Mouse (Mus musculus) midbrain, embryonic 15.5 days (tissue): ENCODE data around the gene Gpr108. TPM values are rescaled to one million over a fixed set of nuclear protein-coding genes. Genes with fewer than 3 reads are reported as not detected.

ENCODE experiments used
- ATAC-seq: fragments of 200-750 bp; cut with Nextera tagmentation; replicated peaks from 2 replicates; pipeline ENCODE4 v1.8.0; 2017; ENCODE audit warnings: moderate TSS enrichment
- H3K27ac ChIP-seq: fragments of 300-500 bp; sonication (generic); 2 replicates; pipeline ENCODE4 v1.5.1; 2015; ENCODE audit warnings: mild to moderate bottlenecking, inconsistent platforms
- H3K27me3 ChIP-seq: fragments of 300-500 bp; sonication (generic); replicated peaks from 2 replicates; pipeline ENCODE4 v1.6.1; 2015; ENCODE audit warnings: inconsistent platforms
- H3K36me3 ChIP-seq: fragments of 300-500 bp; sonication (generic); replicated peaks from 2 replicates; pipeline ENCODE4 v1.6.1; 2015; ENCODE audit warnings: inconsistent platforms
- H3K4me1 ChIP-seq: fragments of 300-500 bp; sonication (generic); 2 replicates; pipeline ENCODE4 v1.6.1; 2015; ENCODE audit warnings: inconsistent platforms
- H3K4me2 ChIP-seq: fragments of 300-500 bp; sonication (generic); 2 replicates; pipeline ENCODE4 v1.6.1; 2015; ENCODE audit warnings: inconsistent platforms, mild to moderate bottlenecking, moderate library complexity
- H3K4me3 ChIP-seq: fragments of 300-500 bp; sonication (generic); 2 replicates; pipeline ENCODE4 v1.5.1; 2015; ENCODE audit warnings: mild to moderate bottlenecking, inconsistent platforms
- H3K9ac ChIP-seq: fragments of 300-500 bp; sonication (generic); 2 replicates; pipeline ENCODE4 v1.6.1; 2015; ENCODE audit warnings: mild to moderate bottlenecking, inconsistent platforms
- H3K9me3 ChIP-seq: fragments of 300-500 bp; sonication (generic); 2 replicates; pipeline ENCODE4 v1.6.1; 2016; ENCODE audit warnings: inconsistent platforms
- WGBS: fragments of 180-500 bp; shearing (Covaris S2); methylation state at CpG from one replicate; pipeline ENCODE4 v1.1.7; 2015; ENCODE audit warnings: mixed read lengths; 5-methylcytosine and 5-hydroxymethylcytosine counted together
- polyA plus RNA-seq: library from polyadenylated mRNA; unstranded; fragments of >200 nt; fragmentation: Nextera tagmentation; extraction: Ambion mirVana; gene quantifications from 2 replicates; pipeline ENCODE4 v1.2.1, GENCODE M21; 2015

The Gpr108 gene
- polyA plus RNA-seq, 1 experiment from 2014 or later = 22.7 TPM

DNA sequence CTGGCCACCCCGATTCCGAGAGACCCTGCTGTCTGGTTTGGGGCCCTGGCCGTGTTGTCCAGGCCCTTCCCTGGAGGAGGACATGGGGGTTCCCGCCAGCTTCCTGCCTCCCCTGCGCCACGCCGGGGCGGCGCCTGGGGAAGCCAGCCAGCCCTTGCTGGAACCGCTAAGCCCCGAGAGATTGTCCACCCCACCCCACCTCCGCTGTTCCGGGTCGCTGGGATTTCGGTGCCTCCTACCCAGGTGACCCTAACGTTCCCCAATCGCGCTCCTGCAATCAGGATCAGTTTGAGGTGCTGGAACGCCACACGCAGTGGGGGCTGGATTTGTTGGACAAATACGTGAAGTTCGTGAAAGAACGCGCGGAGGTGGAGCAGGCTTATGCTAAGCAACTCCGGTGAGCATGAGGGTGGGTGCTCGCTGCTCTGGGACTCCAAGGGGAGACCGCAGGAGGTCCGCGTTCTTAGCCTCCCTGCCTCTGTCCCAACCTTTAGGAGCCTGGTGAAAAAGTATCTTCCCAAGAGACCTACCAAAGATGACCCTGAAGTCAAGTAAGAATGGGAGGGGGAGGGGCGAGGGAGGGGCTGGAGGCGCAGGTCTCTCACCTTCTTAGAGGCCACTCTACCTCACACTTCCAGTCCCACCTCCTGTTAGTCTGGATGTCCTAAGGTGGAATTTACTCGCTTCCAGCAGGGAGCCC is 2.4 kb upstream of the Gpr108 start:
- no peak overlapping the region for H3K27ac ChIP-seq

DNA sequence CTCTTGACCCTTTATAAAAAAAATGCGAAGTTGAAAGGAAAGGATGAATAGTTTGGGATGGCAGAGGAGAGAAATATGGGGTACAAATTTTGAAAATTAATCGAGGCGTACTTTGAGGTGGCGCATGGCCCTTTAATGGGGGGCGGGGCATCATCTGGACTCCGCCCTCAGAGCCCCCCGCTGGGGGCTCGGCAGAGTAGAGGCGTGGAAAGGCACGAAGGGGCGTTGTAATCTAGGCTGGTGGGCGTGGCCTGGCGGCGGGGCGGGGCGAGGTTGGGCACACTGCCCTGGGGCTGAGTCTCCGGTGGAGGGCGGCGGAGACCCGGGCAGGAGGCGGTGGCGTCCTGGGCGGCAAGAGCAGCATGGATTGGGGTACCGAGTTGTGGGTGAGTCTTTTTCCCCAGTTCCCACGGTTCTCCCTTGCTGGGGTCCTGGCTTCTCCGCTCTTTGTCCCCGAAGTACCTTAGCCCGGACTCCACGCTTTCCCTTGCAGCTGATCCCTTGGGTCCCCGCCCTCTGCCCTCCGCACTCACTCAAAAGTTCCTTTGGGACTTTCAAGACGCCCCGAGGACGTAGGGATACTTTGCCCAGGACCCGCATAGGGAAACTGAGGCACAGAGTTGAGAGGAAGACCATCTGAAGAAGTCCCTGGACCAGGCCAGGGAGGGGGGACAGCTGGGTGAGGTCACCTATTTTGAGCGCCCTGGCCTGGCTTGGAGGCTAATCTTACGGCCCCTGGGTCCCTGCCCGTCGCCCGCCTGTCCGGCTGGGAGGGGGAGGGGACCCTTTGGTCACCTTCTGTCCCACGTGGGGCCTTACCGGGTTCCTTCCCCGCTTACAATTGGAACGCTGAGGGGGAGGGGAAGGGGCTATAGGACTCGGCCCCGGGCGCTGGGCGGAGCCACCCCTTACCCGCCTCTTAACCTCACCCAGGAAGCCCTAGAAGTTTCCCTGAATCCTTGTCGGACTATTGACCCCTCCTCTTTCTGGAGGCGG is 1.2 kb upstream of the Gpr108 start, which contains the start of gene Trip10:
Gene Trip10 (plus strand): TSS at position 270 of the 996 bp plus-strand sequence.
- under 1% methylated on average over 46 of the region's 52 CpGs for WGBS
- Histone ChIP-seq H3K9me3 (no peaks in the 10 kb centered on the region), H3K27me3 (0 out of 2 replicates have a peak, but pooled peaks cover 4% of the 10 kb centered on the region), H3K9ac (peak within 1 kb of the TSS; percentile 42), H3K4me2 (peak within 1 kb of the TSS; percentile 94), H3K4me1 (peaks cover 33% of the 10 kb centered on the region), H3K4me3 (peak within 1 kb of the TSS; percentile 55), H3K27ac (peak within 1 kb of the TSS; percentile 84), H3K36me3 (no peaks in the 10 kb centered on the region)
- no peak for ATAC-seq

More for the DNA sequence above, 2.4 kb upstream of the Gpr108 start:
- Histone ChIP-seq H3K9ac (peak overlapping the region; percentile 42), H3K27me3 (0 out of 2 replicates have a peak, but pooled peaks cover 4% of the 10 kb centered on the region), H3K4me1 (peaks cover 33% of the 10 kb centered on the region), H3K9me3 (no peaks in the 10 kb centered on the region), H3K4me2 (peak overlapping the region; percentile 94), H3K4me3 (peak overlapping the region; percentile 55), H3K36me3 (no peaks in the 10 kb centered on the region)
- no peak for ATAC-seq
- 3% methylated on average over 33 of the region's 33 CpGs for WGBS

DNA sequence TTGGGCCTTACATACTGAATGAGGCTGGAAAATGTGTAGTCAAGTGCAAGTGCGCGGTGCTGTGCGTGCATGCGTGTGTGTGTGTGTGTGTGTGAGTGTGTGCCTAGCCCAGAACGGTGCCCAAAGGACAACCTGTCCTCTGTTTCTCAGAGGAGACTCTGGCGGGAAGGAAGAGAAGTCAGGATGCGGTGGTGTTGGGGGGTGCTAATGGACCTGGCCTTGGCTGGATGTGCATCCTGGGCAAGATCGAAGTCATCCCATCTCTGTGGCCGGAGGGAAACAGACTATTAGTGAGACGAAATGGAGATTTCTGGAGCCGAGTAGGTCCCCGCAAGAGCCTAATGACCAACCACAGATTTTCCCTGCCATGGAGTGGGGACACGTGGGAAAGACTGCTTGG is 525 bp upstream of the Gpr108 start:
- ATAC-seq = no peak
- 5% methylated on average over 13 of the region's 13 CpGs for WGBS
- Histone ChIP-seq H3K36me3 (0 out of 2 replicates have a peak, but pooled peaks cover 3% of the 10 kb centered on the region), H3K4me2 (peak overlapping the region; percentile 94), H3K4me3 (peak overlapping the region; percentile 55), H3K9ac (peak overlapping the region; percentile 42), H3K9me3 (no peaks in the 10 kb centered on the region), H3K4me1 (peaks cover 33% of the 10 kb centered on the region), H3K27ac (peak overlapping the region; percentile 84), H3K27me3 (0 out of 2 replicates have a peak, but pooled peaks cover 4% of the 10 kb centered on the region)

DNA sequence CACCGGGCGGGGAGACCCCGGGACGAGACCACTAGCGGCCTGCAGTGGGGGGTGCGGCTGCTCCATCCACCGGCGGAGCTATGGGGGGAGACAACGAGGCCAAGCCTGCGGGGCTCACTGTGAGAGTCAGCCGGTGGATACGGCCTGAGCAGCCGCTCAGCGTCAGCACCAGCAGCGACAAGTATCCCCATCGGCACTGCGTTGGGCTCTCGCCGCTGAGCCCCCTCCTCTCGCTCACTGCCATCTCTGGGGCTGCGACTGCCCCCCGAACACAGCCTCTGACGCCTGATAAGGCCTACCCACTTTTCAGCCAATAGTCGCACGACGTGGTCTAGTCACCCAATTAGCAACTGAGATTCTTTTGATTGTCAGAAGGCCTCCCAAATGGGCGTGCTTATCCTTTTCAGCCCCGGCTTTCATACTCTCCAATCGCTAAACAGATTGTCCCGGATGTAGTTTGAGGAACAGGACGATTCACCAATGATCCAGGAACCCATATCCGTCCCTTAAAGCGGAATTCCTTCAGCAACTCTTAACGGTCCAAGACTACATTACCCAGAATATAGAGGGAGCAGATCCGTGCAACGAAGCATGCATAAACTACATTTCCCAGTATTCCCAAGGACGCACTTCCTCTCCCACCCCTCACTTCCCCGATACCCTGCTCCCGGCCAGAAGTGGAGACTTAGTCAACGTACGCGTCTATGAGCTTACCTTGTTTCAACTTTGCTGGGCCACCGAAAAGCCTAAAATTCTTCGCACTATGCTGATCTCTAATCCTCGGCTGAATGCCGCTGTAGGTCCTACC is 649 bp downstream of the Gpr108 start:
- peak; percentile 96 for ATAC-seq
- H3K4me1 ChIP-seq = peaks cover 33% of the 10 kb centered on the region
- 0 out of 2 replicates have a peak, but pooled peaks cover 4% of the 10 kb centered on the region for H3K27me3 ChIP-seq
- H3K36me3 ChIP-seq = 0 out of 2 replicates have a peak, but pooled peaks cover 5% of the 10 kb centered on the region
- peak overlapping the region; percentile 63 for H3K4me3 ChIP-seq
- H3K27ac ChIP-seq = peak overlapping the region; percentile 97
- H3K9ac ChIP-seq = peak overlapping the region; percentile 63
- peak overlapping the region; percentile 94 for H3K4me2 ChIP-seq
- under 1% methylated on average over 44 of the region's 46 CpGs for WGBS
- no peaks in the 10 kb centered on the region for H3K9me3 ChIP-seq

DNA sequence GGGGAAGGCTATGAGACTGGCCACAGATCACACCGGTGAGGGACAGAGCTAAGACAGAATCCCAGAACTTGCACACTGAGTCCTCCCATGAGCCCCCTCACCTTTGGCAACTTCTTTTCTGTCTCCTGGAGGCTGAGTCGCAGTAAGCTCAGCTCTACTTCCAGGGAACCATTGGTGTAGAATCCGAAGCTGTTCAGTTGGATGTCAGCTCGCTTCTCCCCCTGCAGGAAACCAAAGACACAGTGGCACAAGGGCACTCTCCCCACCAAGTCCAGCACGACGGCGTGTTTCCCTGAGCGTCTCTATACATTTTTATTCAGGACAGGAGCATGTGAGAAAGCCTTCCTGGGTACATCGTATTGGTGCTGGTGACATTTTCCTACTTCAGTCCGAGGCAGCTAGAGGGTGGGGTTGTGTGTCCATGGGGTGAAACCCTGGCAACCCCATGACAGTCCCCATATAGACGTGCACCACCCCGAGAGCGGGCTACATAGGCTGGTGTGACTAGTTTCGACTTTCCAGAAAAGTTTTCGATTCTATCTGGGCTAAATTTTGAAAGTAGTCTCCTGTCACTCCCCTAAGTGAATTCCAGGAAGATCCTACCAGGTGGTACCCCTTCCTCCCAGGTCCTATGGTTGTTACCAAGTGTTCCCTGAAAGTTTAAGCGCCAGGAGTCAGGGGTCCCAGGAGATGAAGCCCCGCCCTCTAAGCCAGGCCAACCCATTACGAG is 1.4 kb downstream of the Gpr108 start:
- 3% methylated on average over 18 of the region's 18 CpGs for WGBS
- H3K9ac ChIP-seq = peak overlapping the region; percentile 63
- H3K27ac ChIP-seq = peak overlapping the region; percentile 97
- H3K9me3 ChIP-seq = no peaks in the 10 kb centered on the region
- peak overlapping the region; percentile 71 for H3K4me2 ChIP-seq
- peaks cover 33% of the 10 kb centered on the region for H3K4me1 ChIP-seq
- peak; percentile 3 for ATAC-seq
- H3K27me3 ChIP-seq = 0 out of 2 replicates have a peak, but pooled peaks cover 4% of the 10 kb centered on the region
- peak overlapping the region; percentile 63 for H3K4me3 ChIP-seq
- H3K36me3 ChIP-seq = 0 out of 2 replicates have a peak, but pooled peaks cover 6% of the 10 kb centered on the region

DNA sequence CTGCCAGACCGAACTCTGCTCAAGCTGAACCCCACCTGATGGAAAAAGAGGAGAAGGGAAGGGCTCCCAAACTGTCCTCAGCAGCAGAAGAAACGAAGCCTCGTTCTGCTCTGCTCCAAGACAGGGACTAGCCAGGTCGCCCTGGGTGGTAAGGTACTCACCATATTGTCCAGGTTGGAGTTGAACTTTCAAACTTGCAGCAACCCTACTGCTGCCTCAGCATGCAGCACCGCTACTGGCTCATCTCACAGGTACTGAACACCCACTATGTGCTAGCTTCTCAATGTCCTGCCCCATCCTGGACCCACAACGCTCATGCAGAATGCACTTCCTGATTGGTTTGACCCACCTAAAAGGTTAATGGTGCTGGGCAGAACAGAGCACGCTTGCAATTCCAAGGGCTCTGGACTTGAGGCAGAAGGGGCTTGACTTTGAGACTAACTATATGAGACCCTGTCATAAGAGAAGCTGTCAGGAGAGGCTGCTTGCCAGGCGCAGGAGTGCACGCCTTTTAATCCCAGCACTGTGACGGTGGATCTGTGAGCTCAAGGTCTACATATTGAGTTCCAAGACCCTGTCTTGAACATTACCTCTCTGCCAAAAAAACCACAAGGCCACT is 2.8 kb downstream of the Gpr108 start:
- Histone ChIP-seq H3K9ac (no peak overlapping the region), H3K4me1 (peaks cover 28% of the 10 kb centered on the region), H3K4me2 (no peak overlapping the region), H3K36me3 (0 out of 2 replicates have a peak, but pooled peaks cover 9% of the 10 kb centered on the region), H3K4me3 (no peak overlapping the region), H3K27ac (no peak overlapping the region), H3K9me3 (no peaks in the 10 kb centered on the region), H3K27me3 (0 out of 2 replicates have a peak, but pooled peaks cover 4% of the 10 kb centered on the region)
- no peak for ATAC-seq
- 90% methylated on average over 10 of the region's 10 CpGs for WGBS

DNA sequence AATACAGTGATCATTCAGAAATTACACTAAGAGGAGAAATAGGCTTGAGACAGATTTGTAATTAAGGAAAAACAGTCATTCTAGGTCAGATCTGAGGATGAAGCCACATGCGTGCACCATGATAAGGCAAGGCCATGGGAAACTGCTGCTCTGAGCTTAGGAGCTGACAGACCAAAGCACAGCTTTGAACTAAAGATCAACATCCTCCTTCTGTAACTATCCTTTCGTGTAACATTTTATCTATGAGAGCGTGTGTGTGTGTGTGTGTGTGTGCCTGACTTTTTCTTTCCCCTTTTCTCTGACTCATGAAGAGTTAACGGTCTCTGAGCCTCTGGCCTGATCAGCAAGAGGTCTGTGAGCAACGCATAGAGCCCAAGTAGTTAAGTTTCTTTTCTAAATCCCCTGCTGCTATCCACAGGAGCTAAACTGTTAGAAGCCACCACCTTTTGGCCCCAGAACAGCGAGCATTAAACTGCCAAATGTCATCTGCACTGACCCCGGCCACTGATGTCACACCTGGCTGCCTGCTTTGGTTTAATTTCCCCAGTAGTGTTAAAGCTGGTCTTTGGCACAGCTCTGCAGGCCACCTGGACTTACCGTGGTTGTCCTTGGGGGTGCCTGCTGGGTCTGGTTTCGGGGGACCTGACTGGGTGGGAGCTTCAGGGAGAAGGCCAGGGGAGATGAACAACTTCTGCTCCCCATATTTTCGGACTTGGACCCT is 4.4 kb downstream of the Gpr108 start:
- Histone ChIP-seq H3K4me1 (peaks cover 12% of the 10 kb centered on the region), H3K9me3 (no peaks in the 10 kb centered on the region), H3K4me2 (no peak overlapping the region), H3K27ac (no peak overlapping the region), H3K27me3 (no peaks in the 10 kb centered on the region), H3K4me3 (no peak overlapping the region), H3K36me3 (0 out of 2 replicates have a peak, but pooled peaks cover 9% of the 10 kb centered on the region), H3K9ac (no peak overlapping the region)
- ATAC-seq = no peak
- WGBS = 76% methylated on average over 10 of the region's 10 CpGs

DNA sequence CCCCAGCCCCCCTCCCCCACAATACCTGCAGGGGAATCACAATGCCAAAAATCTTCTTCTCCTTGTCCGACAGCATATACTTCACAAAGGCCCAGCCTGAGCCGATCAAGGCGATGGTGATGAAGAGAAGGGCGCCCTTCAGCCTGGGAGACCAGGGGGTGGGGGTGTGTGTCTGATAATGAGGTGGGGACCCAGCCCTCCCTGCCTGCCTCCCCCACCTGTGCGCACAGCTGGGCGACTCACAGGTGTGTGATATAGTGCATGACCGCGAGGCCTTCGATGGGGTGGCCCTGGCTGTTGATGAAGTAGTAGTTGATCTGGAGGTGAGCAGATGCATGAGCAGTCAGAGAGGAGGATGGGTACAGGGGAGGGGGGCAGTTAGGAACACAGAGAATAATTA is 11.1 kb downstream of the Gpr108 start:
- Histone ChIP-seq H3K9me3 (no peaks in the 10 kb centered on the region), H3K27me3 (no peaks in the 10 kb centered on the region), H3K4me3 (no peak overlapping the region), H3K4me1 (no peaks in the 10 kb centered on the region), H3K4me2 (no peak overlapping the region), H3K9ac (no peak overlapping the region), H3K27ac (no peak overlapping the region), H3K36me3 (0 out of 2 replicates have a peak, but pooled peaks cover 8% of the 10 kb centered on the region)
- no peak for ATAC-seq
- WGBS = 93% methylated on average over 9 of the region's 9 CpGs

DNA sequence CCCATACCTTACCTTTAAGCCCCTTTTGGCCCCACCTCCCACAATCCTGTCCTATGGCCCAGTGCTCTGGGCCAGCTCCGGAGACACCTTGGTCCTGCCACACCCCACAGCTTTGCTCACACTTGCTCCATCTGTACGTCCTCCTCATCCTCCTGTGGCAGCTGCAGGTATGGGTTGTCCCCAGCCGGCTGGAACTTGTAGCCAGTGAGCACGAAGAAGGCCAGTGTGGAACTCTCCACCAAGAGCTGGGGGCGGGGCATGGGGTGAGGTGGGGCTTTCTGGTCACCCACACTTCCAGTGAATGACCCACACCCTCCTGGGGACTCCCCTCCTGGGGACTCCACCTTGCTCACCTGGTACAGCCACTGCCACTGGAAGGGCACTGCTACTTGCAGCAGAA is 12.4 kb downstream of the Gpr108 start:
- WGBS = 91% methylated on average over 5 of the region's 5 CpGs
- no peak for ATAC-seq

DNA sequence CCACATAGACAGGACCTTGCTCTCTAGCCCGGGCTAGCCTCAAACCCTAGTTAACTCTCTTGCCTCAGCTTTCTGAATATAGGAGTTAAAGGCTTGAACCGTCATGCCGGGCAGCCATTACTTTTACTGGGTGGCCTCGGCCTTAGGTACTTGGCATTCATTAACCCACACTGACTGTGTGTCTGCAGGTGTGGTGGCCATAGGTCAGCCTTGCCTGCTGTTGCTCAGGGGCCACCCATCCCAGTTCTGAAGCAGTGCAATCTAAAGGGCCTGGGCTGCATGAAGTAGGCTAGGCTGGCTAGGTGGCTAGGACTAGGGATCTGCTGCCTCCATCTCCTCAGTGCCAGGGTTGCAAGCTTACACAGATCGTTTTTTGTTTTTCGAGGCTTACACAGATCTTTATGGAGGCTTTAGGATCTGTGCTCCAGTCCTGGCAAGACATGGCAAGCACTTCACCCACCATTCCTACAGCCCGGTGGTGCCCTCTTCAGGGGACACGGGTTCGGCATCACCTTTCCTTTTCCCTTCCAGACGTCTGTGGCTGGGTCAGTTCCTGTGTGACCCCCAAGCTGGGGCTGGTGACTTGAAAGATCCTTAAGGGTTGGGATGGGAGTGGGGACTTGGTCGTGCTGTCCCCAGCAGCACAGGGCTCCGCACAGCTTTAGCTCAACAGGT is 13.9 kb downstream of the Gpr108 start:
- Histone ChIP-seq H3K27ac (no peak overlapping the region), H3K27me3 (no peaks in the 10 kb centered on the region), H3K4me1 (no peaks in the 10 kb centered on the region), H3K36me3 (0 out of 2 replicates have a peak, but pooled peaks cover 5% of the 10 kb centered on the region), H3K4me3 (no peak overlapping the region), H3K4me2 (no peak overlapping the region), H3K9me3 (no peaks in the 10 kb centered on the region), H3K9ac (no peak overlapping the region)
- ATAC-seq = no peak
- 85% methylated on average over 12 of the region's 12 CpGs for WGBS

More for the DNA sequence above, 12.4 kb downstream of the Gpr108 start:
- H3K9me3 ChIP-seq = no peaks in the 10 kb centered on the region
- H3K36me3 ChIP-seq = 0 out of 2 replicates have a peak, but pooled peaks cover 5% of the 10 kb centered on the region
- H3K4me3 ChIP-seq = no peak overlapping the region
- no peak overlapping the region for H3K27ac ChIP-seq
- H3K9ac ChIP-seq = no peak overlapping the region
- no peak overlapping the region for H3K4me2 ChIP-seq
- H3K27me3 ChIP-seq = no peaks in the 10 kb centered on the region
- no peaks in the 10 kb centered on the region for H3K4me1 ChIP-seq
